Mouse (Mus musculus) cerebellum, adult 9-10 months (tissue): ENCODE measurements around the gene Sytl2.

Source experiments
- DNase-seq: peaks from one replicate; pipeline ENCODE4 v3.0.0; 2022

Sytl2 gene

GRCm38 (mm10) chr7:90312151-90312883, 10.3 kb downstream of the Sytl2 start:
- DNase-seq = no peak

- DNase-seq = no peak
Measured at GRCm38 (mm10) chr7:90313421-90313820, 11.4 kb downstream of the Sytl2 start.

GRCm38 (mm10) chr7:90316823-90317222, 14.8 kb downstream of the Sytl2 start:
- DNase-seq = no peak

DNA sequence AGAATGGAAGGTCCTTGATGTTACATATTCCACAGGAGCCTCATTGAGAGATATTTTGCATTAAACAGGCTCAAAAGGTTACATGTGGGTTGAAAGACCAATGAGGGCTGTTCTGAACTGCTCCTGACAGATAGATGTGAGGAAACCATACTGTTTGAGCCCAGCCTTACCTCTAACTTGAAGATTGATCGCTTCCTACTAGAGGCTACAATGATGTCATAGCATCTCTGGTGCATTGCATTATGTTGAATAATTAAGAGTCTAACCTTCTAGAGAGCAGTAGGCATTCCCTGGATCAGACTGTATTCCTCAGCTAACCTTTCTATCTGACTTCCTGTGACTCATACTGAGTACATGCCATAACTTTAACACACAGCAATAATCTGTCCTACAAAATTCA, 17.4 kb downstream of the Sytl2 start:
- no peak for DNase-seq

- DNase-seq = no peak
Measured at GRCm38 (mm10) chr7:90320124-90320523, 18.1 kb downstream of the Sytl2 start.

GRCm38 (mm10) chr7:90325166-90325565, 23.1 kb downstream of the Sytl2 start:
- DNase-seq = no peak

DNA sequence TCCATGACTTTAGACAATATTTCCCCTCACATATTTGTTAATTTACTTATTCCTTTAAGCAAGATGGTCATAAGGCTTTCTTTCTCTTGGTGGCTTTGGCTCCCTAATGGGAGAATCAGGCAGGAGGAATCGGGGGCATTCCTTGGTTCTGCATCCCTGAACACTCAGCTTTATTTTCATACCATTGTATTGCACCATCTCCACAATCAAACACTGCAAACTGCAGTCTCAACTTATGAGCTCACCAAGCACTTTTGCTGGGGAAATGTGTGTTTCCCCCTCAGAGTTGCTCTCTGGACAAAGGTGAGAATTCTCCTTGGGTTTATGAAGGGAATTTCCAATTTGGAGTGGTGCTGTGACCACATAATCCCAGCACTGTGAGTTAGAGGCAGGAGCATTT, 28.1 kb downstream of the Sytl2 start:
- DNase-seq = no peak

- DNase-seq = no peak
Measured at GRCm38 (mm10) chr7:90332483-90333065, 30.5 kb downstream of the Sytl2 start.

- DNase-seq = no peak
Measured at GRCm38 (mm10) chr7:90334362-90334761, 32.3 kb downstream of the Sytl2 start.

DNA sequence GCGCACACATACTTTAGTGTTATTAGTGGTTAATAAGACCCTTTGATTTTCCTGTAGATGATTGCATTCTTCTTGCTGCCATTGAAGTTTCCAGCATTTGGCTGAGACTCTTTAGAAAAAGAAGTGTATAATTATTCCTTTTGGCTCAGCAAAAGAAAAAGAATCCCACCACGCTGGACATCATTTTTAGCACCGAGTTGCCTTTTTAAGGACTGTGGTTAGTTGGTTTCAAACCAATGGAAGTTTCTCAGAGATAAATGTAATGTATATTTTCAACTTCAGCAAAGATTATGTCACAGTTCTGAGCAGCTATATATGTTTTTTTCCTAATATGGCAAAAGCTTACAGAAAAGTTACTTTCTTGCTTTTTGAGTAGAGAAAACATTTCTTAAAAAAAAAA, 32.8 kb downstream of the Sytl2 start:
- no peak for DNase-seq

- DNase-seq = no peak
Measured at GRCm38 (mm10) chr7:90335755-90336194, 33.7 kb downstream of the Sytl2 start.

DNA sequence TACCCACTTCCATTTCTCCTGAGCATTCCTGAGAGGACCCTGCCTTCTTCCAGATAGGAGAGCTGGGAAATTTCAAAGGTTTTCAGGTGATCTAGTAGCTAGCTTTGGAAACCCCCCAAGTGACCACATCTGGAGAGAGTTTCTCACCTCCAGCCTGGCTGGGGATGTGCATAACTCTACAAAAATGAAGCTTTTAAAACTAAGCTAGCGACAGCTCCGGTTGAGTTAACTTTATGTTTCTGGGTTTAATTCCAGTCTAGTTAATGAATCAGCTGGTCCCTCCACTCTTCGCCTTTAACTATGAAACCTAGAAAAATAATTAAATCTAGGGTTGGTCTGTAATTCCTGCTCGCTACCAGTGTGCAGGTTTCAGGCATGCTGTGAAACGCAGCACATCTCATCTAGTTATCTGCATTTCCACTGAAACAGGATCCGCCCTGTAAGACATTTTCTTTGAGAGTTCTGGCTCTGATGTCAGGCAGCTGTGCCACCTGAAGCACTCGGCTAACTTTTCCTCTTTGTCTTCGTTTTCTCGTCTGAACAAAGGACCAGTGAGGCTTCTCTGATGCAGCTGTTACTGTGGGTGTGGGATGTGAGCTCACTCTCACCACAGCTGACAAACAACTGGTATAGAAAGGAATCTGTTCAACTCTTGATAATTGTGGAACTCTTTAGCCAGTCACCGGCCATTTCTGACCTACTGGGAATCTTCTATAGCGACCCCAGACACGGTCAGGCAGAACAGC, 39.3 kb downstream of the Sytl2 start:
- DNase-seq = no peak

GRCm38 (mm10) chr7:90344903-90345302, 42.9 kb downstream of the Sytl2 start:
- no peak for DNase-seq

- no peak for DNase-seq
Measured at GRCm38 (mm10) chr7:90347779-90348437, 45.9 kb downstream of the Sytl2 start.

- DNase-seq = no peak
Measured at GRCm38 (mm10) chr7:90349014-90349413, 47.0 kb downstream of the Sytl2 start.

DNA sequence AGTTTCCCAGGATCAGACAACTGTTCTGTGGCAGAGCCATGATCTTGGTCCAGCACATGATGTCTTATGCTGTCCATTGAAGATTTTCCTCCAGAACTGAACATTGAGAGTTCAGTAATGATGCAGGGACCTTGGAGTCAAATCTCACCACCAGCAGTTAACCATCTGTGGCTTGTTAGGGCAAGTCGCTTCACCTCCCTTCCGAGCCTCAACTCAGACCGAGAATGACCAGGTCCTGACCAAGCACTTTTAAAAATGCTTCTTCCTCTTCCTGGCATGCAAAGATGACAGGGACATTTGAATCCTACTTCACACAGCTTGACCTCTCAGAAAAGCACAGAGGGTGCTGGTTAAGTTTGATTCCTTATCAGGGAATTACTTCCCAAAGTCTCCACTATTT, 50.1 kb downstream of the Sytl2 start:
- DNase-seq = no peak

GRCm38 (mm10) chr7:90353488-90354228, 51.6 kb downstream of the Sytl2 start:
- no peak for DNase-seq

DNA sequence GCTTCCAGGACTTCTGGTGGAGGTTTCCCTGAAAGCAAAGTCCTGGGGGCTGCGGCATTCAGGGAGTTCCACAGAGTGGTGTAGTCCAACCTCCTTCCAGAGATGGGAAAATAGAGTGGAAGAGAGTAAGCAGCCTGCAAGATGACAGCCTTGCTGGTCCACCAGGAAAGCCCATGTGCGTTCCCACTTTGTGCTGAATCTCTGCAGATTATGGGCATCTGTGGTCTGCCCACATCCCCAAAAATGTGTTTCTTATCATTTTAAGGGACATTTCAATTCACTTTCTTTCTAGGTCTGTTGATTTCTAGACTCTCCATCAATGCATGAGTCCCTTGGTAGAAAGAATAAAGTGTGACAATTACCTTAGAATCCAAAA, 52.2 kb downstream of the Sytl2 start:
- DNase-seq = no peak

GRCm38 (mm10) chr7:90355454-90355853, 53.4 kb downstream of the Sytl2 start:
- no peak for DNase-seq

GRCm38 (mm10) chr7:90355995-90356394, 53.9 kb downstream of the Sytl2 start:
- DNase-seq = no peak

DNA sequence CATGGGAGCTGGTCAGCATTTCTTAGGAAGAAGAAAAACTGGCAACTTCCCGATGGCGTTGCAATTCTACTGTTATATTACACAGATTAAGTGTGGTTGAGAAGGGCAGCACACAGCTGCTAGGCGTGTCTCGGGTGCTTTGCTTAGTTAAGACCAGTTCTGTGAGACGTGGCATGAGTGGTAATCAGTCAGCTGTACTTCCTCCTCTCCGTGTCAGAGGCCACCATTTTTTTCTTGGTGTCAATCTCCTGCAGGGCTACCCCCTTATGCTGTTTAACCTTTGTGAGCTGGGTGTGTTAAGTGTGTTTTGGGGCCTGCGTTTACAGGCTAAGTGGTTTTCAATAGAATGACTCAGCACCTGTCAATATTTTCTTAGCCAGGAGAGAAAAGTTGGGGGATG, 60.7 kb downstream of the Sytl2 start:
- no peak for DNase-seq

DNA sequence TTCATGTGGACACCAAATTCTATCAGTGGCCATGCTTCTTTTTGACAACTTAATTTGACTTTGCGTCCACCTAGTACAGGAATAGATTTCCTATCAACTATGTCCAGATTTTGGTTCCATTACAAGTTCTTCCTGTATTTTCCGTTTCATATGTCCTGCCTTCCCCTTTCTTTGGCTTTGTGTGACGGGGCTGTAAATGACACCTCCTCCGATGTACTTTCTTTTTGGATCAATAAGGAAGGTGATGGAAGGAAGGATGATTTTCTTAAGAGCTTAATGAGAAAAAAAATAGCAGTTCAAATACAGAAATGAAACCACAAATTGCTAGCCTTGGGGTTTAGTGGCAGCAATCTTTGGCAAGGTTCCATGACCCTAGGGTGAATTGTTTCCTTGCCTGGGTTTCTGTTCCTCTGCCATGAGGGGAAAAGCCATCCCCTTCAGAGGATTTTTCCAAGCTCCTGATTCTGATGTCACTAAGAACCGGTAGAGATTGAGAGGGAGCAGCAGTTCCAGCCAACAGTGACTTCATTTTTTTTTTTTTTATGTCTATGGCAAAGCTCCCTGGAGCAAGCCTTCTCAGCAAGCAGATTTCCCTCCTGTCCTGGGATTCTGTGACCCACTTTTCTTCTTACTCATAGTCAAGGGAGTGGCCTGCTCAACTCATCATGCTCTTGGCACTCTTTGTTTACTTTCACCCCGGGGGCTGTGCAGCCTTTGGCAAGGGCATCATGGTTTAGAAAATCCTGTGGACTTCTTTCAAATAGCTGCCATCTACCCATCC, 68.2 kb downstream of the Sytl2 start:
- DNase-seq = peak; percentile 75
